Mouse (Mus musculus): Measurements from ENCODE around the gene Grb10.
A peak's percentile ranks its signal among the peaks of the same experiment; 100 is the strongest.

Gene Grb10

DNA sequence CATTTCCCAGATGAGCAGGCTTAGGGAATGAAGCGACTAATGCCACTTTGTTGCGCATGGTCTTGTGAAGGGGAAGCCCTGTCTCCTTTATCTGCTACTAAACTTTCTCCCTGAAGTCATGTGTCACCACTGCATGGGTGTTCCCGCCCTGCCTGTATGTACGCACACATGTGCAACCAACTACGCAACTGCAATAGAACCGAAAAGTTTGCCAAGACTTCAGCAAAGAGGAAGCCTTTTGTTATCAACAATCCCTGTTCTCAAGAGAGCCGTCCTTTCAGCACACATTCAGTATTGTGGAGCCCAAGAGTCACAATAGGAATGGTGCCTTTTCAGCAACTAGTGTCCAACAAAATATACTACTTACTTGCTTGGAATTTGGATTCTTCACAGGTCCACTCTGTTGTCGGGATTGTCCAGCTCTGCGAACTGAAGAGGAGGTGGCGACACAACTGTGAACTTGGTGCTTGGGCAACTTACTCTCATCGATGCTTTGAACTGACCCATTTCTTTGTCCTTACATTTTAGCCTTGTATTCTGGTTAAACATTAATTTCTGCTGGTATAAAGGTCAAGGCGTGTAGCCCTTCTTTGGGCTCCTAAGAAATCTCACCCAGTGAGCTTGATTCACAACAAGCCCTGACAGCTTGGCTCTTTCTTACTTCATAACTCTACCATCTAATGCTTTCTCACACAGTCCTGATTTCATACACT, 140.7 kb downstream of the Grb10 start, which contains the start of gene Ddc:
Gene Ddc, minus strand, starts transcription at position 500 of the 713 bp plus-strand sequence.
- Histone ChIP-seq H3K36me3 (ENCODE audit: control insufficient read depth, insufficient read depth, low read length, poor library complexity, severe bottlenecking) (no peaks in the 10 kb centered on the region), H3K27me3 (ENCODE audit: control insufficient read depth, insufficient read depth, low read length, poor library complexity, severe bottlenecking) (no peaks in the 10 kb centered on the region)
- DNase-seq (ENCODE audit: low read depth, low spot score) = no peak

DNA sequence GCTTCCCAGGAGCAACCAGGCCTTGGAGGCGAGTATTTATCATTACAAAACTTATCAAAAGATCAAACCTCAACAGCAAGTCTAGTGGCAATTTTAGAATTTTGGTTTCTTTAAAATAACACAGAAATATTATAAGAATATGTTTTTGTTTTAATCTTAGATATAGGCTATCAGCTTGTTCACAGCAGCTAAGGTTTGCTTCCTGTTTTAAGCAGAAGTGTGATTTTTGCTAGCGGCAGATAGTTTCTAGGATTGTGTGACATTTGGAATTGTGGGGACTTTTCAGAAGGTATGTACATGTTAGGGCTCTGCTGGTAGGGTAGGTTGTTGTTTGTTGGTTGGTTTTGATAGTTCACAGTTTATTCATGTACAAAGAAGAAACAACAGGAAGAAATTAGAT, 143.0 kb downstream of the Grb10 start:
- no peaks in the 10 kb centered on the region for H3K36me3 ChIP-seq (ENCODE audit: control insufficient read depth, insufficient read depth, low read length, poor library complexity, severe bottlenecking)
- no peak for DNase-seq (ENCODE audit: low read depth, low spot score)
- H3K27me3 ChIP-seq (ENCODE audit: control insufficient read depth, insufficient read depth, low read length, poor library complexity, severe bottlenecking) = no peaks in the 10 kb centered on the region

DNA sequence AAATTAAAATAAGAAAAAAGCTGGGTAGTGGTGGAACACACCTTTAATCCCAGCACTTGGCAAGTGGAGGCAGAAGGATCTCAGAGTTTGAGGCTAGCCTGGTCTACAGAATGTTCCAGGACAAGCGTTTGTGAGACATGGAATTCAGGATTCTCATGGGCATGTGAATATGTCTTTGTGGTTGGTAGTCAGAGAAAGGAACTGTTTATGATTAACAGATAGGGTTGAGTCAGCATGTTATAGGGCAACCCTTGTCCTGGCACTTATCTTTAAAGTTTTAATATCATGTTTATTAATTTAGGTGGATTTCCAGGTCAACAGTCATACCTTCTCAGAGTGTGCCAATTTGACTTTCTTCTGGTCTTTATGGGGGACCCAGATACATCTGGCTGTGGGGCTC, 144.7 kb downstream of the Grb10 start:
- no peak for DNase-seq (ENCODE audit: low read depth, low spot score)
- no peaks in the 10 kb centered on the region for H3K27me3 ChIP-seq (ENCODE audit: control insufficient read depth, insufficient read depth, low read length, poor library complexity, severe bottlenecking)

DNA sequence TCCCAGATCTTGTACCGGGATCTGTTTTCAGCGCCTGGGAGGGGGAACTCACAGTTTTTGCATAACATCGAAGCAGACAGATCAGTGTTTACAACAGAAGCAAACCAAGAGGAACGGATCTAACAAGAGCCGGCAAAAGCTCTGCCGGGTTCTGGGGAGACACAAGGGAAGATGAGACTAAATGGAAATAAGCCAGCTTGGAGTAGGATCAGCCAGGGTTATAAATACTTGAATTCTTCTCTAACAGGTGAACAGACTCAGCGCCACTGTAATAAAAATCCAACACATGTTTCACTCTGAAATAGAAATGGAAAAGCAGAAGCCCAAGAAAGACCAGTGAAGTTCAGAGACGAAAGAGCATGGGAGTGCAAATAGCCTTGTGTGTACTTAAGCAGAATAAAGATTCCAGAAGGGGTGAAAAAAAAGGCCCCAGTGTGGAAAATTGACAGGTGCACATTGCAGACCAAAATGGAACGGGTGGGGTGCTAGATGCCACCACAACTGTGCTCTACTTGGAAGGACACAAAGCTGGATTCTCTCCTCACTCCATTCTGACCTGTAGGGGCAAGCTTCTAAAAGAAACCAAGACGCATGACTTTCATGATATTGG, 145.4 kb downstream of the Grb10 start:
- DNase-seq (ENCODE audit: low read depth, low spot score) = no peak
- H3K36me3 ChIP-seq (ENCODE audit: control insufficient read depth, insufficient read depth, low read length, poor library complexity, severe bottlenecking) = no peaks in the 10 kb centered on the region
- no peaks in the 10 kb centered on the region for H3K27me3 ChIP-seq (ENCODE audit: control insufficient read depth, insufficient read depth, low read length, poor library complexity, severe bottlenecking)

More for the DNA sequence above, 144.7 kb downstream of the Grb10 start:
- no peaks in the 10 kb centered on the region for H3K36me3 ChIP-seq (ENCODE audit: control insufficient read depth, insufficient read depth, low read length, poor library complexity, severe bottlenecking)

DNA sequence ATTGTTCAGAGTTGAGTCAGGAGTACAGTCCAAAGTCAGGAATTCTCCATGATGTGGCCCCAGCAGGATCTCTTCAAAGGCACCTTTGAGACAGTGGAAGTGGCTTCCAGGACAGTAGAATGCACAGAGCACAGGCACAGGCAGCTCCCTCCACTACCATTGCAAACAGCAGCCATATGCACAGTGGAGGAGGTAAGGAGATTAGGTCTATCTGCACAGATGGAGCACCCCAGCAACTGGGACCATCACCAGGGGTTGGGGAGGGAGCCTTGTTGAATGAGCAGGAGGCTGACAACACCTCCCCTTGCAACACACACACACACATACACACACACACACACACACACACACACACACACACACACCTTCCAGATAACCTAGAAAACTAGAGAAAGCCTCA, 146.7 kb downstream of the Grb10 start:
- no peak for DNase-seq (ENCODE audit: low read depth, low spot score)
- H3K36me3 ChIP-seq (ENCODE audit: control insufficient read depth, insufficient read depth, low read length, poor library complexity, severe bottlenecking) = no peaks in the 10 kb centered on the region
- no peaks in the 10 kb centered on the region for H3K27me3 ChIP-seq (ENCODE audit: control insufficient read depth, insufficient read depth, low read length, poor library complexity, severe bottlenecking)

DNA sequence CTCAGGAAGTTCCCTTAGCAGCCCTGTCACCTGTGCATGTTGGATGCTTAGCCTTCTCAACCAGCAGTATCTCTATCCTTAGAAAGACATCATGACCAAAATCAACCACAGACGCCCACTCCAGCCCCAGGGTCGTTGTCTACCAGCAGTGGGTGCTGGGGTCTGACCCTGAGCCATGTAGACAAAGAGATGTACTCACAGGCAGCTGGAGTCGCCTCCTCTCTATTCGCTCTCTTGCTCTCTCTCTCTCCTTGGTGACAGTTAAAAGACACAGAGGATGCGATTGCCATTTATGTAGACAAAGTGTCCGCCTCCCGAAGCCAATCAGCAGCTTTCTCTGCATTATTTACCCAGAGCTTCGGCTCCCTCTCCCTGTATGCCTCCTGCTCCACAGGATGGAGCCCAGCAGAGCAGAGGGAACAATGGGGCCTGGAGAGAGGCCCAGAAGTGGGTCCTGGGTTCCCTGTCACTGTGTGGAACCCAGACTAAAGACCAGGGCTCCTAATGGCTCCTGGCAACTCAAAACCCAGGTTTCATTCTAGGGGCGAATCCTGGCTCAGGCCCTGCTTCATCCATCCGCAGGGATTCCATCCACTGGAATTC, 148.2 kb downstream of the Grb10 start:
- no peaks in the 10 kb centered on the region for H3K27me3 ChIP-seq (ENCODE audit: control insufficient read depth, insufficient read depth, low read length, poor library complexity, severe bottlenecking)
- no peaks in the 10 kb centered on the region for H3K36me3 ChIP-seq (ENCODE audit: control insufficient read depth, insufficient read depth, low read length, poor library complexity, severe bottlenecking)
- DNase-seq (ENCODE audit: low read depth, low spot score) = no peak

DNA sequence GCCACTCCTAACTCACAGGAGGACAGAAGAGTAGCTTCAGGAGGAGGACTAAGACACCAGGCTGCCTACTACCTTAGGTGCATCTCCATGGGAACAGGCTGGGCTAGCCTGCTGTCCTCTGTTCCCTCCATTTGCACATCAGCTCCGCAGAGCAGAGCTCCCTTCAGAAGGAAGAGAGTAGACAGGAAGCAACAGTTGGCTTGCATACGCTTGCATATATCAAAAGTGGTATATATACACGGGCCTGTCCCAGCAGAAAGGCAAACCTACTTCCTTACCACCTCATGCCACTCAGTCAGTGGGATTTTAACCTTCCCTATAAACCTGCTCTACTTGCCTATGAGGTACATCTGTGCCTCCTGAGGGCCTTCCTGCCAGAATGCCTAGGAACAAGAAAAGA, 149.8 kb downstream of the Grb10 start:
- no peaks in the 10 kb centered on the region for H3K36me3 ChIP-seq (ENCODE audit: control insufficient read depth, insufficient read depth, low read length, poor library complexity, severe bottlenecking)
- no peaks in the 10 kb centered on the region for H3K27me3 ChIP-seq (ENCODE audit: control insufficient read depth, insufficient read depth, low read length, poor library complexity, severe bottlenecking)
- no peak for DNase-seq (ENCODE audit: low read depth, low spot score)

DNA sequence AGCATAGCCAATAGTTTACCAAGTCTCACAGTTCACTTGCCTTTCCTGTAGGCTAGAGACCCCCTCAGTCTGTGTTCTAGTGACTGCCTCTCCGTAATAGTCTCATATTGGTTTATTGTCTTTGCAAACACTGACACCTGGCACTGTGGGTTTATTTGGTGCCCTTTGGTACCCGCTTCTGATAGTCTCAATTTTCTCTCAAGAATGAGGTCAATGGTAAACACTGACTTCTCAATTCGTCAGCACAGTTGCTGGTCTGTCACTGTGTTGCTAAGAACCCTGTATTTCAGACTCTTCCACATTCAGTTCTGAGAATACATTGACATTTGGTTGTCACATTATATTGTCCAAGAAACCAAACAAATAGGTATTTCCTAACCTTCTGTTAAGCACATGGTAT, 150.4 kb downstream of the Grb10 start:
- H3K27me3 ChIP-seq (ENCODE audit: control insufficient read depth, insufficient read depth, low read length, poor library complexity, severe bottlenecking) = no peaks in the 10 kb centered on the region

DNA sequence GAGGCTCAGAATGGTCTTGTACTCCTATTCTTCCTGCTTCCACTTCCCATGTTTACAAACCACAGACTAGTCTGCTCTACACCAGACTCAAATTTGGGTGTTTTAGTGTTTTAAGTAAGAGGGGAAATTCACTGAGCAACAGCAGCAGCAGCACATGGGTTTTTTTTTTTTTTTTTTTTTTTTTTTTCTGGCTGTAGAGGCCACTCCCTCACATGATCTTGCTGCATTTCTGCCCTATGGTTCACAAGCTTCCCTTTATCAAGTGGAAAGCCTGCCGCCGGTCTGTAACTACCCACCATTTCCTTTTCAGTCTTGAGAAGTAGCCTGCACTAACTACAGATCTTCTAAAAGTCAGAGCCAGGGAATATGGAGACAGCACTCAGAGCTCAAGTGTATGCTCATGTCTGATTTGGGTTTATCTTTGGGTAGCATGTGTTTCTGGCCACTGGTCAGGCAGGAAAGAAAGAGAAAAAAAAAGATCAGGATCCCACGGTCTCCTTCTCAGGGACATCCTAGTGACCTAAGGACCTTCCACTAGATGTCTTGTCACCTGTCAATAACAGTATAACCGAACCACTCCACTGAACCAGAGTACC, 152.0 kb downstream of the Grb10 start:
- H3K36me3 ChIP-seq (ENCODE audit: control insufficient read depth, insufficient read depth, low read length, poor library complexity, severe bottlenecking) = no peaks in the 10 kb centered on the region
- DNase-seq (ENCODE audit: low read depth, low spot score) = peak; percentile 42
- H3K27me3 ChIP-seq (ENCODE audit: control insufficient read depth, insufficient read depth, low read length, poor library complexity, severe bottlenecking) = no peaks in the 10 kb centered on the region

More for the DNA sequence above, 150.4 kb downstream of the Grb10 start:
- no peaks in the 10 kb centered on the region for H3K36me3 ChIP-seq (ENCODE audit: control insufficient read depth, insufficient read depth, low read length, poor library complexity, severe bottlenecking)
- DNase-seq (ENCODE audit: low read depth, low spot score) = no peak

DNA sequence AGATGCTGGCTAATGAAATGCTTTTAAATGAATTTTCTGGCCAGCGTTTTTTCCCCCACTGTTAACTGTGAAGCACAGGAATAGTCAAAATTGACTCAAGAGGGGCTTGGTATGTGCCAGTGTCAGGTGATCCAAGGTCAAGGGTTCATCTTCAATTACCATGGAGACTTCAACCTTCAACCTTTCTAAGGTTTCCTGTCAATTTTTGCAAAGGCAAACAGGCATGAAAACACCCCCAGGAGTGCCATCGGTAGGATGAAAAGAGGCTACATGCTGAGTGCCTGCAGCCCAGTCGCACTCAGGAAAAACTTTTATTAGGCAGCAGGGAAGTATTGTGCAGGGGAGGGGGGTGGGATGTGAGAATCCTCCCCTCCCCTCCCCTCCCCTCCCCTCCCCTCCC, 152.6 kb downstream of the Grb10 start:
- DNase-seq (ENCODE audit: low read depth, low spot score) = no peak
- Histone ChIP-seq H3K36me3 (ENCODE audit: control insufficient read depth, insufficient read depth, low read length, poor library complexity, severe bottlenecking) (no peaks in the 10 kb centered on the region), H3K27me3 (ENCODE audit: control insufficient read depth, insufficient read depth, low read length, poor library complexity, severe bottlenecking) (no peaks in the 10 kb centered on the region)

DNA sequence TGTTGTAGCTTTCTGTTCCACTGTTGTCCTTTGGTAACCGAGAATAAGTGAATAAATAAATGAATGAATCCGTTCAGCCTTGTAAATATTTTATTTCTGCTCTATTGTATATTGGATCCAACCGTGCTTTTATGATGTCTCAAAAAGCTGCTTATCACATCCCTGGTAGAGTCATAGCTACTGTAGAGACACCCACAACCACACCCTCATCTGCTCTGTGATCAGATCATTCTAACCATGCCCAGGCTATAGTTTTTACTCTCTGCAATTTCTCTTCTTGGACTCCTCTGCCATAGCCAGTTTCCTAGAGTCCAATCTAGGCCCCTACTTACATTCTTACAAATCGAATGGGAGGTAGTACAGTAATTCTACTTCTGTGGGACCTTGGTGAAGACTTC, 153.2 kb downstream of the Grb10 start:
- no peak for DNase-seq (ENCODE audit: low read depth, low spot score)
- H3K36me3 ChIP-seq (ENCODE audit: control insufficient read depth, insufficient read depth, low read length, poor library complexity, severe bottlenecking) = no peaks in the 10 kb centered on the region
- no peaks in the 10 kb centered on the region for H3K27me3 ChIP-seq (ENCODE audit: control insufficient read depth, insufficient read depth, low read length, poor library complexity, severe bottlenecking)

DNA sequence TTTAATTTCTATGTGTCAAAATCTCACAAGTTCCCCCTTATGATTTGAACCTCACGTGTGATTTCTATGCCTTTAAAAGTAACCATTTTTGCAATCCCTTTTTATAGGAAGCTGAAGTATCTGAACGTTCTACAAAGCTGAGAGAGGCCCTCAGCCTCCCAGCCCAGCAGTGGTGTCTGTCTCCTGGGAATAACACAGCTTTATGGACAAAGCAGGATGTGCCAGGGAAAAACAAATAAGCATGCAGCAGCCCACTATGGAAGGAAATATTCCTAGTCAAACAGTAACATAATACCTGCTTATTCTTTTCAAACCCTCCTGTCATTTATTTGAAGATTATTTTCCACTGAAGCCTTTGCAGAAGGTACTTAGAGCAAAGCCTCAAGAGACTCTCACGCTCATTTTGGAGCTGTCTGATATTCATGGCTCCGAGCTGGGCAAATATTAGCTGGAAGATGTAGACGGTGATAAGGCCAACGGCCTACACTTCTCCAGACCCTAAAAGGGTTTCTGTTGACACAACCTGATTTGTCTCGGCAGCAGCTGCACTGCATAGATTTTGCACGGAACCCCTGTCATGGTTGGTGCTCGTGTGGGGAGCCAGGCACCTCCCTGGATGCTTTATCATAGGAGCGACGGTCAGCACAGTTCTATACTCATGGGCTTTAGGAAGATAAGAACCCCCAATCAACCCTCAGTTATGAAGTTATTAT, 153.8 kb downstream of the Grb10 start:
- H3K27me3 ChIP-seq (ENCODE audit: control insufficient read depth, insufficient read depth, low read length, poor library complexity, severe bottlenecking) = no peaks in the 10 kb centered on the region
- no peak for DNase-seq (ENCODE audit: low read depth, low spot score)
- no peaks in the 10 kb centered on the region for H3K36me3 ChIP-seq (ENCODE audit: control insufficient read depth, insufficient read depth, low read length, poor library complexity, severe bottlenecking)

DNA sequence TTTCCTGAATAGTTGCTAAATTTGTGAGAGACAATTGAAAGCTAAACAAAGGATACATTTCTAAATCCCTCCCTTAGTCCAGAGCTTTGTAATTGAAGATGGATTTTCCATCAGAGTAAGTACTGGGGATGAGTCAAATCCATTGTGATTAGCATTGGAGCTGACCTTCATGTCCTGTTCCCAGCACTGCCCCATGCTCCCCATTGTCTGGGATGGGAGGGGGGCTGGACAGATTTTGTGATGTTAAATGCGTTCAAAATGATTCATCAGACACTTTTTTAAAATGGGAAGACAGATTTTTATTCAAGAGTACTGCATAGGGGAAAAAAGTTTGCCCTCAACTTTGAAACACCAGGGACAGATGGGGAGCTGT, 156.7 kb downstream of the Grb10 start:
- H3K36me3 ChIP-seq (ENCODE audit: control insufficient read depth, insufficient read depth, low read length, poor library complexity, severe bottlenecking) = no peaks in the 10 kb centered on the region
- no peaks in the 10 kb centered on the region for H3K27me3 ChIP-seq (ENCODE audit: control insufficient read depth, insufficient read depth, low read length, poor library complexity, severe bottlenecking)
- DNase-seq (ENCODE audit: low read depth, low spot score) = no peak

DNA sequence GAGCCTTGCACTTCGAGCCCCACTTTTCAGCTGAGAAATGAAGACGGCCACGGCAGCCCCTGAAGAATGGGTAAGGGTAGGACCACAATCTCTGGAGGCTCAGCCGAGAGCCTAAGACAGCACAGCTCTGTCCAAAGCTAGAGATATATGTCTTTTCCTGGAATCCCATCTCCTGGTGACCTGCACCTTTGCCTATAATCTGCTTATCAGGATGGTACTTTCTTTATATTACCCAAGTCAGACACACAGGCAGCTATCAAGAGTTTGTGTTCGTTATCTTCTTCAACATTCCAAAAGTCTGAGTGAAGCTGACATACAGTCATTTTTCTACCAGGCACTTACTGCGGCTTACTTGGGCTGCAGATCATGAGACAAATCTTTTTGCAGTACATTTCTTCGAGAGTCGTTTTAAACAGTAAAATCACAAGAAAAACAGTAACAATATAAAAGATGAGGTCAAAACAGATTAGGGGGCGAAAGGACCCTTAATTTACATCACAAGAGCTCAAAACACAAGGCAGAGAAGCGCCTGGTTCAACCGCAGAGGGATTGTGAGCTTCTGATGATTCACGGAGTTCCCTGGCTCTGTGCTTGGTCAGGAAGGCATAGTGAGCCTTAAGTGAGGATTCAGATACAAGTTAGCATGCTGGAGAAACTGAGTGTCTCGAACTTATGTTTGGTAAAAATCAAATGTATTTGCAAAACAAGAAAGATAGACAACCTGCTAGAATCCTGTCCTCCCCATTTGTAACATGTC, 157.3 kb downstream of the Grb10 start:
- no peak for DNase-seq (ENCODE audit: low read depth, low spot score)
- H3K27me3 ChIP-seq (ENCODE audit: control insufficient read depth, insufficient read depth, low read length, poor library complexity, severe bottlenecking) = no peaks in the 10 kb centered on the region
- no peaks in the 10 kb centered on the region for H3K36me3 ChIP-seq (ENCODE audit: control insufficient read depth, insufficient read depth, low read length, poor library complexity, severe bottlenecking)
